Mouse (Mus musculus): ENCODE results near the gene Stat3. TPM values are rescaled to one million over a fixed set of nuclear protein-coding genes. Genes with fewer than 3 reads are reported as not detected.
A peak's percentile ranks its signal among the peaks of the same experiment; 100 is the strongest.

The Stat3 gene
- polyA plus RNA-seq, 1 experiment from 2014 or later = 39.0 TPM

- H3K27ac ChIP-seq (ENCODE audit: low read length) = no peak overlapping the region
- H3K9ac ChIP-seq (ENCODE audit: low read depth, low read length) = peak overlapping the region; percentile 47
- H3K4me2 ChIP-seq (ENCODE audit: low read length) = peak overlapping the region; percentile 55
- ATAC-seq = peak; percentile 58; the same call in 1 of the 2 replicates
- H3K9me3 ChIP-seq (replicated peaks; ENCODE audit: control insufficient read depth, low read length, poor library complexity, severe bottlenecking) = no peaks in the 10 kb centered on the region
- 3% methylated on average over 54 of the region's 55 CpGs for WGBS
- no peaks in the 10 kb centered on the region for H3K36me3 ChIP-seq (ENCODE audit: control insufficient read depth, insufficient read depth, low read length)
- 0 out of 2 replicates have a peak, but pooled peaks cover 4% of the 10 kb centered on the region for H3K4me1 ChIP-seq (ENCODE audit: control insufficient read depth, insufficient read depth, low read length)
- H3K27me3 ChIP-seq (ENCODE audit: control insufficient read depth, insufficient read depth, low read depth, low read length) = peaks cover 19% of the 10 kb centered on the region
- H3K4me3 ChIP-seq (ENCODE audit: low read depth, low read length) = peak overlapping the region; percentile 41
Measured at GRCm38 (mm10) chr11:100860198-100861048, 78.9 kb downstream of the Stat3 start.

- H3K4me2 ChIP-seq (ENCODE audit: low read length) = peak overlapping the region; percentile 55
- no peaks in the 10 kb centered on the region for H3K36me3 ChIP-seq (ENCODE audit: control insufficient read depth, insufficient read depth, low read length)
- no peaks in the 10 kb centered on the region for H3K9me3 ChIP-seq (replicated peaks; ENCODE audit: control insufficient read depth, low read length, poor library complexity, severe bottlenecking)
- H3K27ac ChIP-seq (ENCODE audit: low read length) = no peak overlapping the region
- H3K27me3 ChIP-seq (ENCODE audit: control insufficient read depth, insufficient read depth, low read depth, low read length) = peaks cover 19% of the 10 kb centered on the region
- ATAC-seq = no peak
- no peak overlapping the region for H3K9ac ChIP-seq (ENCODE audit: low read depth, low read length)
- H3K4me3 ChIP-seq (ENCODE audit: low read depth, low read length) = peak overlapping the region; percentile 41
- WGBS = 50% methylated on average over 6 of the region's 6 CpGs
- H3K4me1 ChIP-seq (ENCODE audit: control insufficient read depth, insufficient read depth, low read length) = 0 out of 2 replicates have a peak, but pooled peaks cover 4% of the 10 kb centered on the region
Measured at GRCm38 (mm10) chr11:100859579-100860075, 79.7 kb downstream of the Stat3 start.

GRCm38 (mm10) chr11:100858935-100859578 lies 80.3 kb downstream of the Stat3 start, which contains the start of gene Stat5a:
TSS of gene Stat5a (plus strand) at chr11:100859351.
- peaks cover 19% of the 10 kb centered on the region for H3K27me3 ChIP-seq (ENCODE audit: control insufficient read depth, insufficient read depth, low read depth, low read length)
- H3K4me2 ChIP-seq (ENCODE audit: low read length) = peak within 1 kb of the TSS; percentile 55
- H3K36me3 ChIP-seq (ENCODE audit: control insufficient read depth, insufficient read depth, low read length) = no peaks in the 10 kb centered on the region
- WGBS = 63% methylated on average over 9 of the region's 9 CpGs
- ATAC-seq = no peak
- H3K4me1 ChIP-seq (ENCODE audit: control insufficient read depth, insufficient read depth, low read length) = 0 out of 2 replicates have a peak, but pooled peaks cover 4% of the 10 kb centered on the region
- peak within 1 kb of the TSS; percentile 41 for H3K4me3 ChIP-seq (ENCODE audit: low read depth, low read length)
- peak within 1 kb of the TSS; percentile 47 for H3K9ac ChIP-seq (ENCODE audit: low read depth, low read length)
- H3K27ac ChIP-seq (ENCODE audit: low read length) = no peak within 1 kb of the TSS
- no peaks in the 10 kb centered on the region for H3K9me3 ChIP-seq (replicated peaks; ENCODE audit: control insufficient read depth, low read length, poor library complexity, severe bottlenecking)

GRCm38 (mm10) chr11:100857960-100858359 lies 81.4 kb downstream of the Stat3 start:
- Histone ChIP-seq H3K4me1 (ENCODE audit: control insufficient read depth, insufficient read depth, low read length) (0 out of 2 replicates have a peak, but pooled peaks cover 4% of the 10 kb centered on the region), H3K9ac (ENCODE audit: low read depth, low read length) (no peak overlapping the region), H3K36me3 (ENCODE audit: control insufficient read depth, insufficient read depth, low read length) (no peaks in the 10 kb centered on the region), H3K4me2 (ENCODE audit: low read length) (no peak overlapping the region), H3K27ac (ENCODE audit: low read length) (no peak overlapping the region), H3K27me3 (ENCODE audit: control insufficient read depth, insufficient read depth, low read depth, low read length) (peaks cover 19% of the 10 kb centered on the region), H3K4me3 (ENCODE audit: low read depth, low read length) (no peak overlapping the region), H3K9me3 (replicated peaks; ENCODE audit: control insufficient read depth, low read length, poor library complexity, severe bottlenecking) (no peaks in the 10 kb centered on the region)
- 73% methylated on average over 6 of the region's 6 CpGs for WGBS
- ATAC-seq = no peak

- ATAC-seq = no peak
- Histone ChIP-seq H3K4me1 (ENCODE audit: control insufficient read depth, insufficient read depth, low read length) (peaks cover 5% of the 10 kb centered on the region; the same call in 1 of the 2 replicates), H3K9ac (ENCODE audit: low read depth, low read length) (no peak overlapping the region), H3K36me3 (ENCODE audit: control insufficient read depth, insufficient read depth, low read length) (no peaks in the 10 kb centered on the region), H3K27me3 (ENCODE audit: control insufficient read depth, insufficient read depth, low read depth, low read length) (peaks cover 9% of the 10 kb centered on the region), H3K4me2 (ENCODE audit: low read length) (no peak overlapping the region), H3K9me3 (replicated peaks; ENCODE audit: control insufficient read depth, low read length, poor library complexity, severe bottlenecking) (no peaks in the 10 kb centered on the region), H3K27ac (ENCODE audit: low read length) (no peak overlapping the region), H3K4me3 (ENCODE audit: low read depth, low read length) (no peak overlapping the region)
- 90% methylated on average over 4 of the region's 4 CpGs for WGBS
Measured at GRCm38 (mm10) chr11:100855178-100855577, 84.2 kb downstream of the Stat3 start.

GRCm38 (mm10) chr11:100854268-100854667 lies 85.1 kb downstream of the Stat3 start:
- no peak for ATAC-seq
- H3K9me3 ChIP-seq (replicated peaks; ENCODE audit: control insufficient read depth, low read length, poor library complexity, severe bottlenecking) = no peaks in the 10 kb centered on the region
- no peak overlapping the region for H3K4me2 ChIP-seq (ENCODE audit: low read length)
- no peak overlapping the region for H3K9ac ChIP-seq (ENCODE audit: low read depth, low read length)
- no peak overlapping the region for H3K4me3 ChIP-seq (ENCODE audit: low read depth, low read length)
- H3K36me3 ChIP-seq (ENCODE audit: control insufficient read depth, insufficient read depth, low read length) = no peaks in the 10 kb centered on the region
- no peak overlapping the region for H3K27ac ChIP-seq (ENCODE audit: low read length)
- WGBS = 49% methylated on average over 4 of the region's 4 CpGs
- H3K27me3 ChIP-seq (ENCODE audit: control insufficient read depth, insufficient read depth, low read depth, low read length) = peaks cover 4% of the 10 kb centered on the region
- H3K4me1 ChIP-seq (ENCODE audit: control insufficient read depth, insufficient read depth, low read length) = peaks cover 5% of the 10 kb centered on the region

- peaks cover 18% of the 10 kb centered on the region for H3K4me1 ChIP-seq (ENCODE audit: control insufficient read depth, insufficient read depth, low read length)
- H3K4me3 ChIP-seq (ENCODE audit: low read depth, low read length) = no peak overlapping the region
- no peak overlapping the region for H3K4me2 ChIP-seq (ENCODE audit: low read length)
- peaks cover 2% of the 10 kb centered on the region for H3K27me3 ChIP-seq (ENCODE audit: control insufficient read depth, insufficient read depth, low read depth, low read length)
- no peak overlapping the region for H3K27ac ChIP-seq (ENCODE audit: low read length)
- H3K9ac ChIP-seq (ENCODE audit: low read depth, low read length) = no peak overlapping the region
- ATAC-seq = no peak
- no peaks in the 10 kb centered on the region for H3K9me3 ChIP-seq (replicated peaks; ENCODE audit: control insufficient read depth, low read length, poor library complexity, severe bottlenecking)
- WGBS = 90% methylated on average over 5 of the region's 5 CpGs
- H3K36me3 ChIP-seq (ENCODE audit: control insufficient read depth, insufficient read depth, low read length) = no peaks in the 10 kb centered on the region
Measured at GRCm38 (mm10) chr11:100853018-100853417, 86.3 kb downstream of the Stat3 start.

- Histone ChIP-seq H3K4me2 (ENCODE audit: low read length) (no peak overlapping the region), H3K27ac (ENCODE audit: low read length) (no peak overlapping the region), H3K36me3 (ENCODE audit: control insufficient read depth, insufficient read depth, low read length) (no peaks in the 10 kb centered on the region), H3K4me1 (ENCODE audit: control insufficient read depth, insufficient read depth, low read length) (peaks cover 20% of the 10 kb centered on the region), H3K9me3 (replicated peaks; ENCODE audit: control insufficient read depth, low read length, poor library complexity, severe bottlenecking) (no peaks in the 10 kb centered on the region), H3K9ac (ENCODE audit: low read depth, low read length) (no peak overlapping the region), H3K4me3 (ENCODE audit: low read depth, low read length) (no peak overlapping the region), H3K27me3 (ENCODE audit: control insufficient read depth, insufficient read depth, low read depth, low read length) (peaks cover 2% of the 10 kb centered on the region)
- 92% methylated on average over 2 of the region's 2 CpGs for WGBS
- ATAC-seq = no peak
Measured at GRCm38 (mm10) chr11:100852088-100852487, 87.3 kb downstream of the Stat3 start.

All from midbrain, embryonic 16.5 days (tissue).